Mouse (Mus musculus): ENCODE measurements around the gene Bmyc. TPM values are rescaled to one million over a fixed set of nuclear protein-coding genes. Genes with fewer than 3 reads are reported as not detected.

Gene Bmyc
- 212 and 245 TPM in 2 replicates for polyA plus RNA-seq (2021; fragmentation: Nextera tagmentation)
- long read RNA-seq, experiment 1, transcript Bmyc-201 (1 exons, 983 nt): major isoform, 208 of 208 reads
- long read RNA-seq, experiment 1, partial matches to known transcripts: 0 of 208 reads
- long read RNA-seq, experiment 1, other reads (novel, unspliced or antisense): 0 of 208 reads
- long read RNA-seq, experiment 2, transcript Bmyc-201 (1 exons, 983 nt): major isoform, 53 of 53 reads
- long read RNA-seq, experiment 2, partial matches to known transcripts: 0 of 53 reads
- long read RNA-seq, experiment 2, other reads (novel, unspliced or antisense): 0 of 53 reads

GRCm38 (mm10) chr2:25706643-25707481 lies at the start of gene Bmyc:
Gene Bmyc (plus strand): TSS chr2:25706739.

GRCm38 (mm10) chr2:25657652-25658051 lies 48.9 kb upstream of the Bmyc start, which contains the start of gene Lcn5:
Gene Lcn5 (plus strand): TSS chr2:25657952.

GRCm38 (mm10) chr2:25676486-25676885 lies 30.1 kb upstream of the Bmyc start, which contains the start of gene Lcn6:
Gene Lcn6 (plus strand): TSS chr2:25676786.

GRCm38 (mm10) chr2:25682426-25682825 lies 24.1 kb upstream of the Bmyc start, which contains the start of gene Lcn10:
Gene Lcn10 (plus strand): TSS chr2:25682726.

GRCm38 (mm10) chr2:25699743-25700142 lies 6.8 kb upstream of the Bmyc start, which contains the start of gene Obp2a:
Gene Obp2a (plus strand): TSS chr2:25700043.

GRCm38 (mm10) chr2:25736709-25737108 lies 30.2 kb downstream of the Bmyc start, which contains the start of gene Obp2b:
Gene Obp2b (plus strand): TSS chr2:25737009.

Other genes starting within 250 kb of the Bmyc start
- gene Clic3, start 249.9 kb upstream of the Bmyc start, polyA plus RNA-seq (2021; fragmentation: Nextera tagmentation): 0.70 and 9.1 TPM in 2 replicates
- gene Paxx, start 245.6 kb upstream of the Bmyc start, polyA plus RNA-seq (2021; fragmentation: Nextera tagmentation): 111 and 116 TPM in 2 replicates
- gene Ptgds, start 236.7 kb upstream of the Bmyc start, polyA plus RNA-seq (2021; fragmentation: Nextera tagmentation): 2,394 and 5,724 TPM in 2 replicates
- gene Lcn12, start 212.8 kb upstream of the Bmyc start, polyA plus RNA-seq (2021; fragmentation: Nextera tagmentation): not detected in 2 replicates
- gene Fbxw5, start 206.0 kb upstream of the Bmyc start, polyA plus RNA-seq (2021; fragmentation: Nextera tagmentation): 124 and 134 TPM in 2 replicates
- 1.8 and 2.0 TPM in 2 replicates for gene C8g, start 205.0 kb upstream of the Bmyc start, polyA plus RNA-seq (2021; fragmentation: Nextera tagmentation)
- gene Traf2, start 159.8 kb upstream of the Bmyc start, polyA plus RNA-seq (2021; fragmentation: Nextera tagmentation): 9.9 and 10.3 TPM in 2 replicates
- 801 and 843 TPM in 2 replicates for gene Edf1, start 148.9 kb upstream of the Bmyc start, polyA plus RNA-seq (2021; fragmentation: Nextera tagmentation)
- 25.8 and 27.1 TPM in 2 replicates for gene Mamdc4, start 131.9 kb upstream of the Bmyc start, polyA plus RNA-seq (2021; fragmentation: Nextera tagmentation)
- 151 and 165 TPM in 2 replicates for gene Phpt1, start 131.5 kb upstream of the Bmyc start, polyA plus RNA-seq (2021; fragmentation: Nextera tagmentation)
- 13.5 and 18.7 TPM in 2 replicates for gene Ajm1, start 125.0 kb upstream of the Bmyc start, polyA plus RNA-seq (2021; fragmentation: Nextera tagmentation)
- 58.2 and 69.1 TPM in 2 replicates for gene Rabl6, start 98.2 kb upstream of the Bmyc start, polyA plus RNA-seq (2021; fragmentation: Nextera tagmentation)
- gene Ccdc183, start 89.1 kb upstream of the Bmyc start, polyA plus RNA-seq (2021; fragmentation: Nextera tagmentation): 0.83 and 1.1 TPM in 2 replicates
- 44.7 and 48.2 TPM in 2 replicates for gene Tmem141, start 84.7 kb upstream of the Bmyc start, polyA plus RNA-seq (2021; fragmentation: Nextera tagmentation)
- 0.33 and 0.40 TPM in 2 replicates for gene Fcna, start 78.7 kb upstream of the Bmyc start, polyA plus RNA-seq (2021; fragmentation: Nextera tagmentation)
- gene Lcn8, start 53.6 kb upstream of the Bmyc start, polyA plus RNA-seq (2021; fragmentation: Nextera tagmentation): not detected in 2 replicates
- gene Lcn5, start 48.8 kb upstream of the Bmyc start, polyA plus RNA-seq (2021; fragmentation: Nextera tagmentation): not detected in 2 replicates
- gene Lcn6, start 30.0 kb upstream of the Bmyc start, polyA plus RNA-seq (2021; fragmentation: Nextera tagmentation): not detected in 2 replicates
- gene Lcn10, start 24.0 kb upstream of the Bmyc start, polyA plus RNA-seq (2021; fragmentation: Nextera tagmentation): not detected in 2 replicates
- not detected in 2 replicates for gene Obp2a, start 6.7 kb upstream of the Bmyc start, polyA plus RNA-seq (2021; fragmentation: Nextera tagmentation)
- not detected in 2 replicates for gene Obp2b, start 30.3 kb downstream of the Bmyc start, polyA plus RNA-seq (2021; fragmentation: Nextera tagmentation)
- gene Lcn3, start 58.8 kb downstream of the Bmyc start, polyA plus RNA-seq (2021; fragmentation: Nextera tagmentation): not detected in 2 replicates
- not detected in 2 replicates for gene Lcn11, start 70.3 kb downstream of the Bmyc start, polyA plus RNA-seq (2021; fragmentation: Nextera tagmentation)
- not detected in 2 replicates for gene Gm13539, start 75.5 kb downstream of the Bmyc start, polyA plus RNA-seq (2021; fragmentation: Nextera tagmentation)
- gene Glt6d1, start 109.1 kb downstream of the Bmyc start, polyA plus RNA-seq (2021; fragmentation: Nextera tagmentation): not detected in 2 replicates
- not detected in 2 replicates for gene Lcn9, start 116.4 kb downstream of the Bmyc start, polyA plus RNA-seq (2021; fragmentation: Nextera tagmentation)
- gene Sohlh1, start 140.5 kb downstream of the Bmyc start, polyA plus RNA-seq (2021; fragmentation: Nextera tagmentation): 0.10 TPM in 1 of 2 replicates, not detected in the other
- gene Kcnt1, start 157.0 kb downstream of the Bmyc start, polyA plus RNA-seq (2021; fragmentation: Nextera tagmentation): 6.0 and 6.2 TPM in 2 replicates